Mouse (Mus musculus) lung, adult 2 months (tissue): ENCODE data around the gene Gprin2.

Experiments used
- CTCF ChIP-seq: fragments of 200-500 bp; IDR thresholded peaks from 2 replicates; pipeline ENCODE4 v1.5.1; 2011; ENCODE audit warnings: mild to moderate bottlenecking, low read length, control low read depth; ENCODE audit not compliant: insufficient read depth
- POLR2A ChIP-seq: fragments of 200-500 bp; IDR thresholded peaks from 2 replicates; pipeline ENCODE4 v1.6.1; 2011; ENCODE audit warnings: low read depth, mild to moderate bottlenecking, control low read depth, low read length, borderline replicate concordance; ENCODE audit errors: extremely low read depth

DNA sequence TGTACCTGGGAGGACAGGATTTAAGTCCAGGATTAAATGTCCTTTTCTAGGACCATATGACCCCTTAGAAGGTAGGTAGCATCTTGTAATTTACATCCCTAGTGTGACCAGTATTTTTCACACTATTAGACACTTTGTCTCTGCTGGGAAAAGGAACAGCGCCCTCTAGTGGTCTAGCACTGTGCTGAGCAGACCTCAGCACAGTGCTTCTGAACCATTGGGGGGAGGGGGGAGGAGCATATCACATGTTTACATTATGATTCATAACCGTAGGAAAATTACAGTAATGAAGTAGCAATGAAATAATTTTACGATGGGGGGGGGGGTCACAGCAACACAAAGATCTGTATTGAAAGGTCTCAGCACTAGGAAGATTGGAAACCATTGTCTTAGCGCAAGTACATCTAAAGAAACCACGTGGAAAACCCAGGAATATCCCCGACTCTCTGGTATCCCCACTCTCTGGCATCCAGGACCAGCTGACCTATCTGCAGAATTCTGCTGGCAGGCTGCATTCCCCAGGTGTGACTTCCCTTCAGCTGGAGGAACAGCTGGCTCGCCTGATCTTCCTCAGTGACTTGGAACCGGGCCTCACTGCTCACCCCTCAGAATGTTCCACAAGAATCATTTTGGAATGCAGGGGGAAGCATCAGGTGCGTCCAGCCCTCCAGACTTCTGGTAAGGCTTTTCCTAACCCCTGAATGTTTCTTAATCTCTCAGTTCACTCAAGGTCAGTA is 46.7 kb downstream of the Gprin2 start:
- TF ChIP-seq POLR2A (no peak), CTCF (peak; percentile 63)
